Mouse (Mus musculus): Measurements from ENCODE around the gene Hmcn1.

DNA sequence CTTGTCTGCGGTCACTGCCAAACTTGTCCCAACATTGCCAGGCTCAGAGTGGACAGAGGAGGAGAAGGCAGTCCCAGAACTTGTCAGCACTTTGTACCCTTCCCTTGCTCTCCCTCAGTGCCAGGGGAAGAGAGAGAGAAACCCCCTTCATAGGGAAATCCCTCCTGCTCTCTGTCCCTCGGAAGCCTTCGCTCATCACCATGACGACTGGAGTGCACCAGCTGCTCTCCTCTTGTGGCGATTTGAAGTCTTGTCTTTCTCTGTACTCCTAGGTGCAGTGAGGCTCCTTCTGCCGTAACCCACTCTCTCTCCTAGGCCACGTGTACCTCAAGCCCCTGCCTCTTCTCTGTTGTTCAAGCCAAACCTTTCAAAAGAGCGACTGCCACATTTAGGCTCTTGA is 409.5 kb downstream of the Hmcn1 start:
- no peak for TF ChIP-seq POLR2A (IDR thresholded peaks at IDR 0.05; ENCODE audit: insufficient read depth, low read length)
- no peak for TF ChIP-seq CTCF (IDR thresholded peaks at IDR 0.05; ENCODE audit: low read depth, low read length)
